Mouse (Mus musculus) heart, postnatal 0 days (tissue): ENCODE data around the gene Tmtc1. TPM values are rescaled to one million over a fixed set of nuclear protein-coding genes. Genes with fewer than 3 reads are reported as not detected.
A peak's percentile ranks its signal among the peaks of the same experiment; 100 is the strongest.

Experiments used
- ATAC-seq: fragments of 200-750 bp; cut with Nextera tagmentation; 2 replicates; pipeline ENCODE4 v1.8.0; 2017; ENCODE audit warnings: low read depth, moderate number of reproducible peaks, moderate library complexity; ENCODE audit not compliant: insufficient read depth
- DNase-seq: peaks from one replicate; pipeline ENCODE4 v3.0.0-alpha.2; 2016; ENCODE audit warnings: low spot score
- H3K27ac ChIP-seq: fragments of 300-500 bp; sonication (generic); 2 replicates; pipeline ENCODE4 v1.5.1; 2014; ENCODE audit warnings: low read depth, mild to moderate bottlenecking
- H3K27me3 ChIP-seq: fragments of 300-500 bp; sonication (generic); 2 replicates; pipeline ENCODE4 v1.6.1; 2014; ENCODE audit warnings: low read length, mixed read lengths; ENCODE audit not compliant: control insufficient read depth, insufficient read depth
- H3K36me3 ChIP-seq: fragments of 300-500 bp; sonication (generic); replicated peaks from 2 replicates; pipeline ENCODE4 v1.6.1; 2014; ENCODE audit warnings: low read length, mixed read lengths; ENCODE audit not compliant: control insufficient read depth, insufficient read depth
- H3K4me1 ChIP-seq: fragments of 300-500 bp; sonication (generic); 2 replicates; pipeline ENCODE4 v1.6.1; 2014; ENCODE audit warnings: antibody characterized with exemption; ENCODE audit not compliant: control insufficient read depth, insufficient read depth
- H3K4me2 ChIP-seq: fragments of 300-500 bp; sonication (generic); 2 replicates; pipeline ENCODE4 v1.6.1; 2014; ENCODE audit warnings: low read depth, mild to moderate bottlenecking, low read length, moderate library complexity
- H3K4me3 ChIP-seq: fragments of 300-500 bp; sonication (generic); 2 replicates; pipeline ENCODE4 v1.5.1; 2014; ENCODE audit warnings: low read depth, low read length
- H3K9ac ChIP-seq: fragments of 300-500 bp; sonication (generic); replicated peaks from 2 replicates; pipeline ENCODE4 v1.6.1; 2014; ENCODE audit warnings: low read depth, low read length, mixed read lengths
- H3K9me3 ChIP-seq: fragments of 300-500 bp; sonication (generic); replicated peaks from 2 replicates; pipeline ENCODE4 v1.6.1; 2016; ENCODE audit warnings: low read length; ENCODE audit not compliant: control insufficient read depth
- CTCF ChIP-seq: IDR thresholded peaks from 2 replicates; pipeline ENCODE4 v1.5.1; 2016; ENCODE audit warnings: antibody characterized with exemption, control low read depth, low read depth
- EP300 ChIP-seq: IDR thresholded peaks from 2 replicates; pipeline ENCODE4 v1.6.1; 2016; ENCODE audit warnings: antibody characterized with exemption, low read depth
- whole genome bisulfite sequencing: fragments of 180-500 bp; shearing (Covaris S2); extraction: QIAGEN DNeasy Blood & Tissue Kit; methylation state at CpG from one replicate; pipeline ENCODE4 v1.1.7; 2014; 5-methylcytosine and 5-hydroxymethylcytosine counted together
- polyA plus RNA-seq: library from polyadenylated mRNA; unstranded; fragments of >200 nt; fragmentation: Nextera tagmentation; extraction: Ambion mirVana; gene quantifications from 2 replicates; pipeline ENCODE4 v1.2.1, GENCODE M21; 2015
- total RNA-seq: library from RNA; depleted of rRNA; stranded (reverse); fragments of >200 nt; gene quantifications from 2 replicates; pipeline ENCODE4 v1.2.3, GENCODE M21; 2014; ENCODE audit warnings: low replicate concordance

Tmtc1 gene
- total and polyA plus RNA-seq, 2 experiments from 2014 or later: 2.5 to 28.9 TPM

- no peak overlapping the region for H3K4me3 ChIP-seq
- no peak overlapping the region for H3K9ac ChIP-seq
- H3K27ac ChIP-seq: no peak overlapping the region
- H3K4me2 ChIP-seq: no peak overlapping the region
- H3K27me3 ChIP-seq: no peaks in the 10 kb centered on the region
- TF ChIP-seq EP300: no peak
- 41% methylated on average over 7 of the region's 7 CpGs for WGBS
- 0 out of 2 replicates have a peak, but pooled peaks cover 7% of the 10 kb centered on the region for H3K4me1 ChIP-seq
- ATAC-seq (no peak), DNase-seq (no peak)
- peaks cover 9% of the 10 kb centered on the region; the same call in 1 of the 2 replicates for H3K36me3 ChIP-seq
- no peaks in the 10 kb centered on the region for H3K9me3 ChIP-seq
Observed at GRCm38 (mm10) chr6:148421577-148421976, 22.6 kb downstream of the Tmtc1 start.

DNA sequence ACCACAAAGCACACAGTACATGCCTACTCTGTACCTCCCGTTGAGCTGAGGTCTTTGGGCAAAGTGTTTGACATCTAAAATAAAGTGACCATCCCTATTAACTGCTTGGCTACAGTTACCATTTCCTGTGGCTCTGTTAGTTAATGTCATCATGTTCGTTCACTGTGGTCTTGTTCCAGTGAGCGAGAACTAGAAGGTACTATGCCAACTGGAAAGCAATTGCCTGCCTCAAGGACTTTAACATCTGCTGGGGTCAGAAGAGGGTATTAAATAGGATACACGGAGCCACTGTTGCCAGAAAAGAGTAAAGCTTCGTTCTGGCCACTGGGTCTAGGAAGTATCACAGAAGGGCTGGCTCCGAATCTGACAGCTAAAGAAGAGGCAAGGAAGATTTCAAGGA lies 23.8 kb downstream of the Tmtc1 start:
- H3K27ac ChIP-seq: no peak overlapping the region
- ATAC-seq (no peak), DNase-seq (no peak)

GRCm38 (mm10) chr6:148416597-148416996 lies 27.6 kb downstream of the Tmtc1 start:
- no peak overlapping the region for H3K9ac ChIP-seq
- H3K4me3 ChIP-seq: no peak overlapping the region
- no peaks in the 10 kb centered on the region for H3K27me3 ChIP-seq
- H3K4me2 ChIP-seq: no peak overlapping the region
- H3K27ac ChIP-seq: no peak overlapping the region
- no peaks in the 10 kb centered on the region for H3K9me3 ChIP-seq
- TF ChIP-seq EP300 (no peak), CTCF (no peak)
- H3K36me3 ChIP-seq: peaks cover 14% of the 10 kb centered on the region
- 69% methylated on average over 2 of the region's 2 CpGs for WGBS
- DNase-seq: no peak
- H3K4me1 ChIP-seq: 0 out of 2 replicates have a peak, but pooled peaks cover 3% of the 10 kb centered on the region
- ATAC-seq: no peak

More for the DNA sequence above, 23.8 kb downstream of the Tmtc1 start:
- no peaks in the 10 kb centered on the region for H3K27me3 ChIP-seq
- H3K4me1 ChIP-seq: 0 out of 2 replicates have a peak, but pooled peaks cover 7% of the 10 kb centered on the region
- peaks cover 7% of the 10 kb centered on the region; the same call in 1 of the 2 replicates for H3K36me3 ChIP-seq
- TF ChIP-seq EP300 (no peak), CTCF (no peak)
- no peak overlapping the region for H3K9ac ChIP-seq
- no peak overlapping the region for H3K4me3 ChIP-seq
- H3K9me3 ChIP-seq: no peaks in the 10 kb centered on the region
- H3K4me2 ChIP-seq: no peak overlapping the region
- WGBS: 85% methylated on average over 6 of the region's 6 CpGs

- Histone ChIP-seq H3K36me3 (peaks cover 26% of the 10 kb centered on the region), H3K27ac (no peak overlapping the region), H3K9ac (no peak overlapping the region), H3K4me1 (no peaks in the 10 kb centered on the region), H3K9me3 (no peaks in the 10 kb centered on the region), H3K4me3 (no peak overlapping the region), H3K27me3 (no peaks in the 10 kb centered on the region), H3K4me2 (no peak overlapping the region)
- DNase-seq (no peak), ATAC-seq (no peak)
- no peak for TF ChIP-seq EP300
- TF ChIP-seq CTCF: peak; percentile 20; the same call in 1 of the 2 replicates
Observed at GRCm38 (mm10) chr6:148413638-148414037, 30.6 kb downstream of the Tmtc1 start.

- Histone ChIP-seq H3K4me1 (peaks cover 25% of the 10 kb centered on the region), H3K4me3 (no peak overlapping the region), H3K9ac (no peak overlapping the region), H3K27ac (no peak overlapping the region), H3K4me2 (no peak overlapping the region), H3K36me3 (peaks cover 12% of the 10 kb centered on the region; the same call in 1 of the 2 replicates), H3K27me3 (no peaks in the 10 kb centered on the region), H3K9me3 (no peaks in the 10 kb centered on the region)
- TF ChIP-seq CTCF (no peak), EP300 (no peak)
- 71% methylated on average over 2 of the region's 2 CpGs for whole genome bisulfite sequencing
- DNase-seq (no peak), ATAC-seq (no peak)
Observed at GRCm38 (mm10) chr6:148406792-148407490, 37.2 kb downstream of the Tmtc1 start.

GRCm38 (mm10) chr6:148405599-148405998 lies 38.6 kb downstream of the Tmtc1 start:
- Histone ChIP-seq H3K36me3 (0 out of 2 replicates have a peak, but pooled peaks cover 5% of the 10 kb centered on the region), H3K9me3 (no peaks in the 10 kb centered on the region), H3K4me2 (no peak overlapping the region), H3K4me1 (peaks cover 34% of the 10 kb centered on the region), H3K9ac (no peak overlapping the region), H3K27ac (peak overlapping the region; percentile 60), H3K27me3 (no peaks in the 10 kb centered on the region), H3K4me3 (no peak overlapping the region)
- no peak for ATAC-seq
- WGBS: 55% methylated on average over 2 of the region's 2 CpGs
- no peak for TF ChIP-seq EP300
- TF ChIP-seq CTCF: no peak
- no peak for DNase-seq
